Mouse (Mus musculus): ENCODE results near the gene Elmo3.

The Elmo3 gene

DNA sequence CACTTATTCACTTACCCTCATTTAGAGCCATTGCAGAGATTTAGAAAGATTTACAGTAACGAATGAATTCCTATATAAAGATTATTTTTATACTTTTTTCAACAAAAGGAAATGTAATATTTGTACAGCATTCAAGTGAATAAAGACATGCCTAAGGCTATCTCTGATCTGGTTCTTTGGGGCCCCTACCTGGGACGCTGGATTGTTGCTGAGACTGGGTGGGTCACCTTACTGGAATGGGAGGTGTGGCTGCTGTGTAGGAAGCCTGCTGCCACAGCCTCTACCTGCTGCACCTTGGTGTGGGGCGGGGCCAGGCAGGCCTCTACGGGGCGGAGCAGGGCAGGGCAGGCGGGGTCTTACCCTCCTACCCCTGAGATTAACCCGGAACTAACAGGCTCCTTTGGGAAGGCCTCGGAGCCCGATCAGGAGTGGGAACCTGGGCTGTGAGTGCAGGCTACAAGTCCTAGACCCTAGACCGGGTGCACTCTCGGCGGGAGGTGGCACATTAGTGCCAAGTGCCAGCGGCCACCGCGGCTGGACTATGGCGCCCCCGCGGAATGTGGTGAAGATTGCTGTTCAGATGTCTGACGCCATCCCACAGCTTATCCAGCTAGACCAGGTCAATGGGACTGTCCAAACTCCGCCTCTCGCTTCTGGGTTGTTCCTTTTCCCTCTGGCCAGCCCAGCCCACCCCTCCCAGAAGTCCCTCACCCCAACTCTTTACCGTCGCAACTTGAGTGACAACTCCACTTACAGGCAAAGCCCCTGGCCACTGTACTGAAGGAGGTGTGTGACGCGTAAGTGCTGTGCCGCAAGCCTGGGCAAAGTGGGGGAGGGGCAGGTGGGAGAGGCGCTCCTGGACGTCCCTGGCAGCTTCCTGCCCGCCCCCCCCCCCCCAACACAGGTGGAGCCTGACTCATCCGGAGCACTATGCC is at the start of gene Elmo3:
TSS of gene Elmo3 (plus strand) at position 391 of the 935 bp plus-strand sequence.
- no peak for DNase-seq (ENCODE audit: low read depth, low spot score)

DNA sequence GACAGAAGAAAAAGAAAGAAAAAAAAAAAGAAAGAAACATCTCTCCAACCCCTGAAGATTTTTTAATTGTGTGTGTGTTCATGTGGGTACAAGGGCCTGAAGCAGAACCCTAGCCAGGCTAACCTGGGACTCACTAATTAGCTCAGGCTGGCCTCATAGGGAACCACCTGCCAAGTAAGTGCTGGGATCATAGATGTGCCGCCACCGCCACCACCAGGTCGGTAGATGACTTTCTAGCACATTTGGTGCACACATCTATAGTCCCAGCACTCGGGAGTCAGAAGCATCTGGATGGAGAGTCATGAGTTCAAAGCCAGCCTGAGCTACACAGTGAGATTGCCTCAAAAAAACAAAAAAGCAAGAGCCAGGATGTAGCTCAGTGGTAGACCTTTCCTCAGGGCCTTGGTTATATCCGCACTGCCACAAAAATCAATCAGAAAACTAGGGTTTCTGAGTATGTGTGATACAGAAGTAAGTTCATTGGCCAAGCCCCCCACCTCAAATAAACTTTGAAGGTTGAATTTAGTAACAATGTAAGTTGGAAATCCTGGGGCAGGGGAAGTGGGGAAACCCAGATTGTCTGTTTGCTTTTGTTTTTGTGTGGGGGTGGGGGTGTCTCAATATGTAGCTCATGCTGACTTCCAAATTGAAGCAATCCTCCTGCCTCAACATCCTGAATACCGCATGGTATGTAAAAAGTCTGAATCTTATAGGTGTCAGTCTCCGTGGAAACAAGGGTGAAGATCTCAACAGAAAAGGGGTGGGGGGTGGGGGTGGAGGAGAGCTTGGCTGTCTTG is 47.9 kb upstream of the Elmo3 start:
- DNase-seq (ENCODE audit: low read depth, low spot score): no peak

DNA sequence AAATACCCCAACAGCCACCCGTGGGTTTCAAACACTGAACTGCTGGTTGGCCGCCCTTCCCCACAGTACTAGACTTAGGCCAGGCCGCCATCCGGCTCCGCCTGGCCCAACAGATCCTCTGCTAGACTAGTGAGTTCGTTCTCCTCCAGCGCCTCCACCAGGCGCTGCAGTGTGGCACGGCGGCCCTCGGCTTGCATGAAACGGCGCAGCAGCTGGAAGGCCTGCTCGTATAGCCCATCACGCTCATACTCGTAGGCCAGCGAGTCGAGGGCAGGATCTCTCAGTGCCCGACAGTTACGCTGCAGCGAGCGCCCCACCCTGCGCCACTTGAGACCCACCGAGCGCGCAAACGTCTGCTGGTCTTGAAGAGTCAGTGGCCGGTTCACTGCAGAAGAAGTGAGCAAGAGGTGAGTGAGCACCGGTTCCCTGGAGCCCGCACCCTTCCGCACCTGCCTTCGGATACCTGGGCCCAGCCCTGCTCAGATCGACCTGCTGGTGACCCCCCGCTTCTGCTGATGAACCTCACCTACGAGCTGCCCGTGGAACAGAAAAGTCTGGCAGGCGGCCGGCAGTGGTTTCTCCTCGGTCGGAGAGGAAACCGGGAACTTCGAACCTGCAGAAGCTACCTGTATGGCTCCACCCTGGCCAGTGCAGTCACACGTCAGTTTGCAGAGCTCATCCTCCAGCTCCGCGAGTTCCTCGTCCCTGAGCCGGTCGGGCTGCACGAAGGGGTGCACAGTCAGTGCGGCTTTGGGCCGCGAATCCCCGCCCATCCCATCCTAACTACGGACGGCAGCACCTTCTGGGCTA is 46.3 kb upstream of the Elmo3 start:
- no peak for DNase-seq (ENCODE audit: low read depth, low spot score)

GRCm38 (mm10) chr8:105259721-105260320 is 45.6 kb upstream of the Elmo3 start:
- no peak for DNase-seq (ENCODE audit: low read depth, low spot score)

- DNase-seq (ENCODE audit: low read depth, low spot score): no peak
These were observed 44.9 kb upstream of the Elmo3 start for GRCm38 (mm10) chr8:105260371-105261099.

DNA sequence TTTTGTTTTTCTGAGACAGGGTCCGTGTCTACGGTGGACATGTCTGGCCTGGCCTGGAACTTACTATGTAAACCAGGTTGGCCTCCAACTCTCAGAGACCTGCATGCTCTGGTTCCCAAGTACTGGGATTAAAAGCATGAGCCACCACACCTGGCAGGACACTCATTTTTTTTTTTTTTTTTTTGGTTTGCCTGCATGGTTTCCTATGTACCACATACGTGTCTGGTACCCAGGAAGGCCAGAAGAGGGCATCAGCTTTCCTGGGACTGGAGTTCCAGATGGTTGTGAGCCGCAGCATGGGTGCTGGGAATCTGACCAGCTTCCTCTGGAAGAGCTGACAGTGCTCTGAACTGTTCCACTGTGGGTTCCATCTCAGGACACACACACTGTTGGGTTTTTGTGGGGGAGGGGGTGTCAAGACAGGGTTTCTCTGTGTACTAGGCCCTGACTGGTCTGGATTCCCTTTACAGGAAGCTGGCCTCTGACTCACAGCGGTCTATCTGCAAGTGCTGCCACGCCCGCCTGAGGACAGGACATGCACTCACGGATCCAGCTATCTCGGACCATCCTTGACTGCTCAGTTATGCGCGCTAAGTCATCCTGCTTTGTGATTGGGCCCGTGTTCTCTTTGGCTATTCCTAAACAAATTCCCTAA is 43.9 kb upstream of the Elmo3 start:
- no peak for DNase-seq (ENCODE audit: low read depth, low spot score)

- DNase-seq (ENCODE audit: low read depth, low spot score): no peak
These were observed 42.0 kb upstream of the Elmo3 start for GRCm38 (mm10) chr8:105263244-105263912.

- DNase-seq (ENCODE audit: low read depth, low spot score): no peak
These were observed 41.1 kb upstream of the Elmo3 start, which contains the start of the genes Tradd and Fbxl8 for GRCm38 (mm10) chr8:105264024-105264982. Tradd (minus strand) TSS chr8:105264609. Fbxl8 (plus strand) TSS chr8:105264648.

- no peak for DNase-seq (ENCODE audit: low read depth, low spot score)
These were observed 40.3 kb upstream of the Elmo3 start for GRCm38 (mm10) chr8:105265128-105265527.

GRCm38 (mm10) chr8:105266775-105267174 is 38.6 kb upstream of the Elmo3 start:
- DNase-seq (ENCODE audit: low read depth, low spot score): no peak

DNA sequence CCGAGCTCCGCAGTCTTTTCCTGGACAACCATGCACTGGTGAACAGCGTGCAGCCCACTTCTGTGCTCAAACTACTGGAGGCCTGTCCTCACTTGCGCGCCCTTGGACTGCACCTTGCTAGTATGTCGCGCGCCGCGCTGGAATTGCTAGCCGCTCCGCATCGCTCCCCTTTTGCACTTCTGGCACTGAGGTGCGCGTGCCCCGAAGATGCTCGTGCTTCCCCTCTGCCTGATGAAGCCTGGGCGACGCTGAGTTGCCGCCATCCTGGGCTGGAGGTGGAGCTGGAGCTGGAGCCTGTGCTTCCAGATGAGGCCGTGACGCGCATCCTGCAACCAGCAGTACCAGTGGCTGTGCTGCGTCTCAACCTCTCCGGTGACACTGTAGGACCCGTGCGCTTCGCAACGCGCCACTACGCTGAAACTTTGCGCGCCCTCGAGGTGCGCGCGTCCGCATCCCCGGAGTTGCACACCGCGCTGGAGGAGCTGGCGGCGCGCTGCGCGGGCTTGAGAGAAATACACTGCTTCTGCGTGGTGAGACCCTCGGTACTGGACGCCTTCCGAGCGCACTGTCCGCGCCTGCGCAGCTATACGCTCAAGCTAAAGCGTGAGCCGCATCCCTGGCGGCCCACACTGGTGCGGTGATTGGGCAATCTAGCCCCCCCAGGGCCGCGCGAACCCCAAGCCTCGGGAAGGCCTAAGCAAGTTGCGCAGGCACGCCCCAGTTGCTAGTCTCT is 36.9 kb upstream of the Elmo3 start:
- no peak for DNase-seq (ENCODE audit: low read depth, low spot score)

DNA sequence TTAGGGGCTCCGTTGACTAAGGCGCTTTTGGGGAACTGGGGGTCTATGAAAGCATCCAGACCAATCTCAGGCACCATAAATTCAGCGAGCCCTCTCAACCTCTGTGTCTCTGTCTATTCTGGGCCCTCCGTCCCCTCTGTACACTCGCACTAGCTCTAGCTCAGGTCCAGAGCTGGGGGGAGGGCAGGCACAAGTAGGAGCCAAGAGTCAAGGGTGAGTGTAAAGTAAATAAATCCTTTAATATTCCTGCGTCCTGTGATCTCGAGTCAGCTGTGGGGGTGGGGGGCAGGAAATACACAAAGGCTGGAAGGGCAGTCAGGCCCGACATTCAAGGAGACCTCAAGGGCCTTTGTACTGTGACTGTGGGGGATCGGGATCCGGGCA is 36.3 kb upstream of the Elmo3 start:
- DNase-seq (ENCODE audit: low read depth, low spot score): no peak

DNA sequence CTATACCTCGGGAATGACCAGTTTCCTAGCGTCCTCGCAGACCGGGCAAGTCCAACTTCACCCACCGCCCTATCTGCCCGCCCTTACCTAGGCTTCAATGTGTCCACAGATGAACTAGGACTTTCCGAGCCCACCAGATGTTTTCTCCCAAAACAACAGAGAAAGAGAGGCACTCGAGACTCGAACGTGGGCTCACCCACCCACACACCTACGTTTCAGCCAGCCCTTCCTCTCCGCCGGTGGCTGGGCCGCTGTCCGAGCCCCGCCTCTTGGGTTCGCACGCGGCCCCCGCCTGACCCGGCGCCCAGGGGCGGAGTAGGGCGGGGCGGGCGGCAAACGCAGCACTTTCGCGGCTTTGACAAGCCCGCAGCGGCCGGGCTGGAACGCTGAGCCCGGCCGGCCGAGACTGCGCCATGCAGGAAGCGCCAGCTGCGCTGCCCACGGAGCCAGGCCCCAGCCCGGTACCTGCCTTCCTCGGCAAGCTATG is 35.9 kb upstream of the Elmo3 start, which contains the start of gene Hsf4:
TSS of gene Hsf4 (plus strand) at position 341 of the 487 bp plus-strand sequence.
- peak; percentile 55 for DNase-seq (ENCODE audit: low read depth, low spot score)

DNA sequence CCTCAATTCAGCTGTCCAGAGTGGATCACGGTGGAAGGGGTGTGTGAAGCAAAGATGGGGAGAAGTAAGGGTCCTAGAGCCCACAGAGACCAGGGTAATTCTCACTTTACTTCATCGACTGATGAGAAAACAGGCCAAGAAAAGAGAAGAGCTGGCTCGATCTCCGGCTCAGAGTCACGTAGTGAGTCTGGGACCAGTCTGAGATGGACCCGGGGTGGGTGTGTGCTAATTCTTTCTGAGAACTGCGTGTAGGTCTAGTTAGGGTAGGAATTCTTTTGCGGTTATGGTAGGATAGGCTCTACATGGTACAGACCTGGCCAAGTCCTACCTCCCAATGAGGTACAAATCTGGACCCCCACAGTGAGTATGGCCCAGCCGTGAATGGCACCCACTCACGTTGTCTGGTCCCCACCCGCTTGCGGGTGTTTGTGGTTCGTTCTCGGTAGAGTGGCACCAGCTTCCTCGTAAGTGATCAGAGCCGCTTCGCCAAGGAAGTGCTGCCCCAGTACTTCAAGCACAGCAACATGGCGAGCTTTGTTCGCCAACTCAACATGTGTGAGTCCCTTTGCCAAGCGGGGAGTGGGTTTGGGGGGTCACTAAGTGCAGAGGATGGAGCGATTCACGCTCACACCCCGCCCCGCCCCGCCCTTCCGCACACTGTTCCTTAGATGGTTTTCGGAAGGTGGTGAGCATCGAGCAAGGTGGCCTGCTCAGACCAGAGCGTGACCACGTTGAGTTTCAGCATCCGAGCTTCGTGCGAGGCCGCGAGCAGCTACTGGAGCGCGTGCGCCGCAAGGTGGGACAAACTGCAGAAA is 35.1 kb upstream of the Elmo3 start:
- no peak for DNase-seq (ENCODE audit: low read depth, low spot score)

GRCm38 (mm10) chr8:105270916-105271186 is 34.5 kb upstream of the Elmo3 start:
- no peak for DNase-seq (ENCODE audit: low read depth, low spot score)

GRCm38 (mm10) chr8:105275387-105275786 is 30.0 kb upstream of the Elmo3 start:
- no peak for DNase-seq (ENCODE audit: low read depth, low spot score)

DNA sequence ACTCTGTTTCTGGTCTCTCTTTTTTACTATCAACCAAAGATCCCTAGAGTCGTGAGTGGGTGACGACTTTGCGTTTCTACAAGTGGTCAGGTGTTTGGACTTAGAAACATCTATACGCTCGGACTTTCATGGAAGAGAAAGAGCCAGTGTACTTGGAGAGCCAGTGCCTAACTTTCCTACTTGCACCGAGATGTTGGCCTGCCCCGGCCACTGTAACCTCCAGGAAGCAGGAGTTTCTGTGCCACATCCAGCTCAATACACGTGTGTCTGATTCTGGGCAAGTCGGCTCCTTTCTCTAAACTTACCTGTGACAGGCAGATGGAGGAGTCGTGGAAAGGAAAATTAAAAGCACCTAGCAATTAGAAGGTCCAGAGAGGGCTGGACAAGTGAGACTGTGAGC is 29.6 kb upstream of the Elmo3 start, which contains the start of gene Nol3:
TSS of gene Nol3 (plus strand) at position 301 of the 400 bp plus-strand sequence.
- no peak for DNase-seq (ENCODE audit: low read depth, low spot score)

Measured in skeletal muscle tissue, adult 2 months (tissue).